Mouse (Mus musculus) bone marrow macrophage, adult 2 months (primary cell): ENCODE results near the gene Myo1d.

Experiments used
- CTCF ChIP-seq: IDR thresholded peaks from 2 replicates; pipeline ENCODE4 v1.5.1; 2012; ENCODE audit warnings: low read depth, mild to moderate bottlenecking, low read length, moderate library complexity
- POLR2A ChIP-seq: IDR thresholded peaks from 2 replicates; pipeline ENCODE4 v1.6.1; 2012; ENCODE audit warnings: mild to moderate bottlenecking, low read depth, low read length, borderline replicate concordance

DNA sequence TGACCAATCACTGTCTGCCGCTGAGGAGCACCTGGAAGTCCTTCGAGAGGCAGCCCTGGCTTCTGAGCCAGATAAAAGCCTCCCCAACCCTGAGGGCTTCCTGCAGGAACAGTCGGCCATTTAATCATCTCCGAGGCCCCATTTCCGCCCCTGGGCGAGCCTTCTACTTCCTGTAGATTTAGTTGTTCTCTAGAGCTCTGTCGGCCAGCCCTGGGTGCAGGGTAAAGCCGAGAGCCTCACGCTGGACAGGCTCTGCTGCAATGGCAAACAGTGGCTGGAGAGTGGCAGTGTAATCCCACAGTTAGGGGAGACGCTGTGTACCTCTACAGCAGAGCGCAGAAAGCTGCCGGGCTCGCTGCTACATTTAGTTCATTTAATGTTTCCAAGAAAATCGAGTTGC is 41.5 kb upstream of the Myo1d start:
- TF ChIP-seq CTCF (no peak), POLR2A (no peak)
